Comparison of ENCODE assay signal across 12 mouse cellular contexts in the genomic region with DNA sequence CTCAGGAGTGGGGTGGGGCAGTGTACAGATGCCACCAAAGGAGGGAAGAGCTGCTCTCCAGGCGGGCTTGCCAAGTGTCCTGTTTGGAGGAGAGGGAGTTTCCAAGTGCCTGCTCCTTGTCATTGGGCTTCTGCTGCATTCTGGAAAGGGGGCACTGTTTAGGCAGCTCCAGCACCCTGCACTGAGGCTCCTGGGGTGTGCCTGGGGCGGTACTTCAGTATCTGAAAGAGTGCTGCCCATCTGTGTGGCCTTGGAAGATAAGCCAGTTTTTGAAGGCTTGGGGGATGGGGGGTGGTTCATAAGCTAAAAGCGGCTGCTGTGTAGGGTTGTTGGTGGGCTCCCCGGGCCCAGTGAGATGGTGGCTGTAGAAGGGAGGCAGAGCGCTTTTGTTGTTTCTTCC. TPM values are rescaled to one million over a fixed set of nuclear protein-coding genes. Genes with fewer than 3 reads are reported as not detected.
DNase-seq lines count a peak whose midpoint lies in the region; ATAC-seq and TF ChIP-seq lines count a peak whose summit lies in the region.
"Had no signal": no experiment of that assay in that cellular context is flagged by ENCODE, and none has a peak within 500 bp of the region (broad histone marks: within the 10 kb centered on the region; RNA-seq: fewer than 3 reads in every experiment).

No protein-coding gene starts in this region.

- no peak overlapping the region for H3K27ac ChIP-seq in midbrain, embryonic 13.5 days
- no peak overlapping the region for H3K27ac ChIP-seq in midbrain, postnatal 0 days (ENCODE audit: low read depth, low read length)
- H3K27ac ChIP-seq in stomach, embryonic 15.5 days, result peak overlapping the region; percentile 75

- peak; percentile 20 to 47 for DNase-seq in adrenal gland, postnatal 36 days
- no peak for DNase-seq in adrenal gland, adult 2 months
- no peak for DNase-seq in midbrain, postnatal 0 days (ENCODE audit: low spot score)
- DNase-seq in liver, result peak; percentile 93
- no peak for DNase-seq in T-cell, adult 2 months (ENCODE audit: low spot score)
- no peak for DNase-seq in urinary bladder, postnatal 4 days (ENCODE audit: low spot score in 2 of 2)
- DNase-seq: cerebellum, postnatal 25 days; heart, postnatal 4 days; kidney, postnatal 36 days; lung, adult 2 months had no signal

- WGBS in midbrain, embryonic 13.5 days, result 76% methylated on average over 5 of the region's 5 CpGs
- 85% methylated on average over 5 of the region's 5 CpGs for WGBS in midbrain, postnatal 0 days
- WGBS in stomach, embryonic 15.5 days, result 69% methylated on average over 5 of the region's 5 CpGs

- no peaks in the 10 kb centered on the region for H3K27me3 ChIP-seq in midbrain, embryonic 13.5 days
- H3K27me3 ChIP-seq in midbrain, postnatal 0 days (ENCODE audit: insufficient read depth, low read length), result no peaks in the 10 kb centered on the region
- no peaks in the 10 kb centered on the region for H3K27me3 ChIP-seq in stomach, embryonic 15.5 days (replicated peaks)

- H3K9me3 ChIP-seq in midbrain, embryonic 13.5 days, result no peaks in the 10 kb centered on the region
- H3K9me3 ChIP-seq in midbrain, postnatal 0 days (ENCODE audit: low read length), result no peaks in the 10 kb centered on the region
- H3K9me3 ChIP-seq in stomach, embryonic 15.5 days, result no peaks in the 10 kb centered on the region

- H3K4me3 ChIP-seq in midbrain, embryonic 13.5 days (replicated peaks), result no peak overlapping the region
- H3K4me3 ChIP-seq in midbrain, postnatal 0 days (ENCODE audit: low read depth, low read length), result no peak overlapping the region
- H3K4me3 ChIP-seq in stomach, embryonic 15.5 days (replicated peaks), result no peak overlapping the region

- peaks cover 40% of the 10 kb centered on the region for H3K36me3 ChIP-seq in midbrain, embryonic 13.5 days
- H3K36me3 ChIP-seq in midbrain, postnatal 0 days (ENCODE audit: insufficient read depth, low read length), result peaks cover 31% of the 10 kb centered on the region
- H3K36me3 ChIP-seq in stomach, embryonic 15.5 days, result peaks cover 28% of the 10 kb centered on the region; the same call in 1 of the 2 replicates

- H3K4me2 ChIP-seq in midbrain, embryonic 13.5 days (replicated peaks), result no peak overlapping the region
- no peak overlapping the region for H3K4me2 ChIP-seq in midbrain, postnatal 0 days (ENCODE audit: low read depth, low read length, poor library complexity, severe bottlenecking)
- peak overlapping the region; percentile 19; the same call in 1 of the 2 replicates for H3K4me2 ChIP-seq in stomach, embryonic 15.5 days

- peaks cover 9% of the 10 kb centered on the region for H3K4me1 ChIP-seq in midbrain, embryonic 13.5 days (replicated peaks)
- peaks cover 4% of the 10 kb centered on the region; the same call in 1 of the 2 replicates for H3K4me1 ChIP-seq in midbrain, postnatal 0 days (ENCODE audit: insufficient read depth, low read length)
- H3K4me1 ChIP-seq in stomach, embryonic 15.5 days, result peaks cover 9% of the 10 kb centered on the region

- H3K9ac ChIP-seq in midbrain, embryonic 13.5 days (replicated peaks), result 0 out of 2 replicates have a peak overlapping the region, but pooled peaks have one; percentile 10
- no peak overlapping the region for H3K9ac ChIP-seq in midbrain, postnatal 0 days (replicated peaks; ENCODE audit: low read length, poor library complexity, severe bottlenecking)
- no peak overlapping the region for H3K9ac ChIP-seq in stomach, embryonic 15.5 days

- no peak for ATAC-seq in midbrain, embryonic 13.5 days
- no peak for ATAC-seq in midbrain, postnatal 0 days (ENCODE audit: low FRiP score)
- ATAC-seq in stomach, embryonic 15.5 days (ENCODE audit: insufficient read depth, low FRiP score, low read depth), result peak; percentile 81

- TF ChIP-seq CTCF in midbrain, postnatal 0 days (IDR thresholded peaks at IDR 0.05), result no peak

RNA-seq across cellular contexts. Expression of gene Slc25a38, which starts 5.4 kb away (rescaled TPM):
- 10 to 100 TPM; 23.4 to 23.8 TPM for total RNA-seq in adrenal gland, postnatal 36 days (2021)
- total RNA-seq in adrenal gland, adult 2 months (2021), result 10 to 100 TPM; 24.8 to 26.4 TPM
- 50.0 and 52.3 TPM in 2 replicates for polyA plus RNA-seq in adrenal gland, adult 2 months (2012; rRNA removed)
- polyA plus RNA-seq in midbrain, embryonic 13.5 days (2015; fragmentation: Nextera tagmentation; extraction: Ambion mirVana), result 37.2 and 39.2 TPM in 2 replicates
- 46.6 and 60.0 TPM in 2 replicates for total RNA-seq in midbrain, postnatal 0 days (2014; rRNA removed)
- 35.3 and 37.8 TPM in 2 replicates for polyA plus RNA-seq in midbrain, postnatal 0 days (2015; fragmentation: Nextera tagmentation; extraction: Ambion mirVana)
- 32.3 and 37.6 TPM in 2 replicates for polyA plus RNA-seq in stomach, embryonic 15.5 days (2015; fragmentation: Nextera tagmentation; extraction: Ambion mirVana)

RNA-seq across cellular contexts. Expression of gene Rpsa, which starts 11.9 kb away (rescaled TPM):
- 100 to 1,000 TPM; 746 to 780 TPM for total RNA-seq in adrenal gland, postnatal 36 days (2021)
- 100 to 1,000 TPM; 661 to 798 TPM for total RNA-seq in adrenal gland, adult 2 months (2021)
- polyA plus RNA-seq in adrenal gland, adult 2 months (2012; rRNA removed), result 2,191 and 2,685 TPM in 2 replicates
- 935 and 992 TPM in 2 replicates for polyA plus RNA-seq in midbrain, embryonic 13.5 days (2015; fragmentation: Nextera tagmentation; extraction: Ambion mirVana)
- 1,524 and 1,627 TPM in 2 replicates for total RNA-seq in midbrain, postnatal 0 days (2014; rRNA removed)
- 876 and 966 TPM in 2 replicates for polyA plus RNA-seq in midbrain, postnatal 0 days (2015; fragmentation: Nextera tagmentation; extraction: Ambion mirVana)
- 1,300 and 1,322 TPM in 2 replicates for polyA plus RNA-seq in stomach, embryonic 15.5 days (2015; fragmentation: Nextera tagmentation; extraction: Ambion mirVana)

RNA-seq across cellular contexts. Expression of gene Ccr8, which starts 23.7 kb away (rescaled TPM):
- not detected for total RNA-seq in adrenal gland, postnatal 36 days (2021)
- not detected for total RNA-seq in adrenal gland, adult 2 months (2021)
- not detected in 2 replicates for polyA plus RNA-seq in adrenal gland, adult 2 months (2012; rRNA removed)
- polyA plus RNA-seq in midbrain, embryonic 13.5 days (2015; fragmentation: Nextera tagmentation; extraction: Ambion mirVana), result not detected in 2 replicates
- not detected in 2 replicates for total RNA-seq in midbrain, postnatal 0 days (2014; rRNA removed)
- polyA plus RNA-seq in midbrain, postnatal 0 days (2015; fragmentation: Nextera tagmentation; extraction: Ambion mirVana), result not detected in 2 replicates
- polyA plus RNA-seq in stomach, embryonic 15.5 days (2015; fragmentation: Nextera tagmentation; extraction: Ambion mirVana), result 0.88 and 1.4 TPM in 2 replicates
- total RNA-seq: heart, postnatal 4 days had no signal

RNA-seq across cellular contexts. Expression of gene Mobp, which starts 33.9 kb away (rescaled TPM):
- total RNA-seq in adrenal gland, postnatal 36 days (2021), result under 1 TPM in 1 of 2 experiments, not detected in 1; 0.10 TPM
- total RNA-seq in adrenal gland, adult 2 months (2021), result under 1 TPM in 1 of 2 experiments, not detected in 1; 0.41 TPM
- not detected in 2 replicates for polyA plus RNA-seq in adrenal gland, adult 2 months (2012; rRNA removed)
- 0.07 and 0.54 TPM in 2 replicates for polyA plus RNA-seq in midbrain, embryonic 13.5 days (2015; fragmentation: Nextera tagmentation; extraction: Ambion mirVana)
- total RNA-seq in midbrain, postnatal 0 days (2014; rRNA removed), result 1.4 TPM in 1 of 2 replicates, not detected in the other
- 0.15 and 0.16 TPM in 2 replicates for polyA plus RNA-seq in midbrain, postnatal 0 days (2015; fragmentation: Nextera tagmentation; extraction: Ambion mirVana)
- polyA plus RNA-seq in stomach, embryonic 15.5 days (2015; fragmentation: Nextera tagmentation; extraction: Ambion mirVana), result 0.17 and 0.51 TPM in 2 replicates
- total RNA-seq: heart, postnatal 4 days had no signal
- polyA plus RNA-seq: lung, adult 2 months had no signal

RNA-seq across cellular contexts. Expression of gene Cx3cr1, which starts 45.9 kb away (rescaled TPM):
- total RNA-seq in adrenal gland, postnatal 36 days (2021), result 1 to 10 TPM; 3.4 to 6.8 TPM
- 10 to 100 TPM in 1 of 2 experiments, 1 to 10 TPM in 1; 3.5 to 10.8 TPM for total RNA-seq in adrenal gland, adult 2 months (2021)
- polyA plus RNA-seq in adrenal gland, adult 2 months (2012; rRNA removed), result 11.8 and 12.5 TPM in 2 replicates
- 6.1 and 6.6 TPM in 2 replicates for polyA plus RNA-seq in midbrain, embryonic 13.5 days (2015; fragmentation: Nextera tagmentation; extraction: Ambion mirVana)
- total RNA-seq in midbrain, postnatal 0 days (2014; rRNA removed), result 12.6 and 19.3 TPM in 2 replicates
- 6.8 and 9.0 TPM in 2 replicates for polyA plus RNA-seq in midbrain, postnatal 0 days (2015; fragmentation: Nextera tagmentation; extraction: Ambion mirVana)
- polyA plus RNA-seq in stomach, embryonic 15.5 days (2015; fragmentation: Nextera tagmentation; extraction: Ambion mirVana), result 12.3 and 13.3 TPM in 2 replicates

Comparison
In these comparisons a context has a peak if more than half of its experiments do, and no peak if none do; other contexts are left out.
1. DNase-seq: peak in adrenal gland, postnatal 36 days (2 of 2) and liver (single experiment); none in adrenal gland, adult 2 months (single experiment), midbrain, postnatal 0 days (single experiment), T-cell, adult 2 months (single experiment) and urinary bladder, postnatal 4 days (0 of 2).